Mouse (Mus musculus): Measurements from ENCODE around the gene Stard9.
"Not testable (repeated sequence)": the region's sequence is repeated elsewhere in the genome, so short reads cannot be mapped to it uniquely, and the experiment has no call there.

Stard9 gene

DNA sequence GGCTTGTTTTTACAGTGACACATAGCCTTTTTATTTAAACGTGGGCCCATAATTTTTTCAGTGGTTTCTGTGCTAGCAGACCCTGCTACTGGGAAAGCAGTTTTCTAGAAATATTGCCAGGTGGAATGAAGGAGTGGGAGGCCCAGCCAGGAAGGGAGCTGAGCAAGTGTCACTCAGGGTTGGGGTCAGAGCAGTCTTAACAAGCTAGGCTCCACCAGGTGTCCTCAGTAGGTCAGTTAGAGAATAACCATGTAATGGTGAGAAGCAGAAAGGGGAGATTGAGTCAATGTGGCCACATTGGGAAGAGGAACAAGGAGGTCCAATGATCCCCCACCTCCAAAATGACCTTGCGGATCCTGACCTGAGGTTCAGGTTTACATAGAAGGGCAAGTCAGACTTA, 25.8 kb downstream of the Stard9 start:
- no peak for DNase-seq (ENCODE audit: low spot score)

DNA sequence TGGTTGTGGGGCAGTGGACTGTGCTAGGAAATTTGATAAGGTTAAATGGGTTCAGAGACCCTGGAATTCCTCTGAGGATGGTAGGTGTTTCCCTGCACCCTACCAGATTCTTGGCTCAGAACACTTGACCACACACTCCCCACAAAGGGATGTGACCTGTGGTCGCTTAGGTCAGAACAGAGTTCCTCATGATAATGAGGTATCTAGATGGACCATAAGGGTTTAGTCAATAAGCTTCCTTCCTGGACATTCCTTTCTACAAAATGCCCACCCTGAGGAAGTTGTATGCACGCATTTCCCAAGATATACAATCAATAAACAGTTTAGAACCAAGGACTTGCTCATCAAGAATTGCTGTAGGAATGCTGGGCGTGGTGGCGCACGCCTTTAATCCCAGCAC, 27.0 kb downstream of the Stard9 start:
- no peak for DNase-seq (ENCODE audit: low spot score)

DNA sequence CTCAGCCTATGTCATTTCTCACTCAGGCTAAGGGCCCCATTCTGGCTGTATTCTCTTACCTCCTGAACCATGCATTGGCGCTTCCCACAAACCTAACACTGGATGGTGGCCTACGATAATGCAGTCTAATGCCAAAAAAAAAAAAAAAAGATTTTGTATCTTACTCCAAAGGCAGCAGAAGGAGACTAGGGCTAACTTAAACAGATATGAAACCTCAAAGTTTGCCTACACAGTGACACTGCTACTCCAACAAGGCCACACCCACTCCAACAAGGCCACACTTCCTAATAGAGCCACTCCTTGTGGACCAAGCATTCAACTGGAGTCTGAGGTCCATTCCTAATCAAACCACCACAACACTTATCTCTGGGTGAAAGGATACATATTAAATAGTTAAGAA, 27.8 kb downstream of the Stard9 start:
- DNase-seq (ENCODE audit: low spot score), result no peak

DNA sequence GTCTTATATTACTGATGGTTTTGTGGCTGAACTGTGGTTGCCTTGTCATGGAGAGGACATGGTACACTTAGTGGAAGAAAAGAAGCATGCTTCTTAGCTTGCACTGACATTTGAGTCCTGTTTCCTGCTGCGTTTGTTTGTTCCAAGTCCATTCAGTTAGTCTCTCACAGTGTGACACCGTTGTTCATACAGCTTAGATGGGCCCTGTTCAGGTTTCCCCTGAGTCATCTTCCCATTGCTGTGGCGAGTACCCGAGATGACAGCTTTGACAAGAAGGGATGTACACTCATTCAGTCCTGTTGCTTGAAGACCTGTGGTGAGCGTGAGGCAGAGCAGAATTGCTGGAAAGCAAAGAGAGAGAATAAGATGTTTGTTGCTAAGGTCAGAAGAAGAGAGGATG, 29.6 kb downstream of the Stard9 start:
- DNase-seq (ENCODE audit: low spot score), result no peak

DNA sequence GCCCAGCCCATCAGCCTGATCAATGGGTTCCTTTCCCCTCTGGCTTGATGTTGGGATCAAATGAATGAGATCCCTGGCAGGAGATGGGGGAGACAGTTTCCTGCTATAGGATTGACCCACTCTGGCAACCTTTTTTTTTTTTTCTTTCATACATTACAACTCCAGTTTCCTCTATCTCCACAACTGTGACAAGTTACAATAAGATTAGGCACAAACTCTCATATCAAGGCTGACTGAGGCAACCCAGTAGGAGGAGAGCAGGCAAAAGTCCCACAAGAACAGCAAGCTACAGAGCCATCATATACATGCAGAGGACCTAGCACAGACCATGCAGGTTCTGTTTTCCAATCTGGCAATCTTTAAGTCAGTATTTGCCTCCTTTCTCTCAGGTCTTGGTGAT, 30.4 kb downstream of the Stard9 start:
- no peak for DNase-seq (ENCODE audit: low spot score)

DNA sequence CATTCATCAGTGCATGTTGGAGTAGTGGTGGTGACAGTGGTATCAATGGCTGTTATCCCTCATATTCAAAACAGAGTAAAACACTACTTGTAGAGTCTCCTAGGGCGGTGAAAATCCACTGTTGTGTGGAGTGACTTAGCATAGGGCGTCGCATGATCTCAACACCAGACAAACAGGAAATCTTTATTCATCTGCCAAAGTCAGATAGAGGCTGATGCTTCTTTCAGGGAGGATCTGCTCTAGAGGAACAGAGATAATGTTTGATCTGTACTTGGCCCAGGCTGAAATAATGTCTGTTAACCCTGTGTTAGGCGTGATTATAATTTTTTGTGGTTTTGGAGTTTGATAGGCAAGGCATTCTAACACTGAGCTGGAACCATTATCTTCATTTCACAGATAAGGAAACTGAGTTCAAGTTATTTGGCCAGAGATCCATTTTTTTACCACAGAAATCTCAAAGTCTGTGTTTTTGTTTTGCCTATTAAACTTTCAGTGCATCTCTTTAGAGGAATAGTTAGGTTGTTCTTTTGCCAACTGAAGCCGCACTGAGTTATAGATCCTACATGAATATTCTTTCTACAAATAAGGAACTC, 31.7 kb downstream of the Stard9 start:
- DNase-seq (ENCODE audit: low spot score), result no peak

DNA sequence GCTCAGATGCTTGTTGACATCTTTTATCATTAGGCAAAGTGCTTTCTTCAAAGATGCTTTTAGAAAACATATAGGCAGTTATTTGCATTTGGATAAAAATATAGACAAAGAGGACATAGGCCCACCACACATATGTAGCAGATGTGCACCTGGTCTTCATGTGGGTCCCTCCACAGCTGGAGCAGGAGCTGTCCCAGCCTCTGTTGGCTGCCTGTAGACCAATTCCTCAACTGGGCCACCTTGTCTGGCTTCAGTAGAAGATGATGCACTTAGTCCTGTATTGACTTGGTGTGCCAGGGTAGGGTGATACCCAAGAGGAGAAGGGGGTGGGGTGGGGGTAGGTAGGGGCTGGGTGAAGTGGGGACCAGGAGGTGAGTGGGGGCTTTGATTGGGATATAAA, 33.8 kb downstream of the Stard9 start:
- DNase-seq (ENCODE audit: low spot score), result no peak

DNA sequence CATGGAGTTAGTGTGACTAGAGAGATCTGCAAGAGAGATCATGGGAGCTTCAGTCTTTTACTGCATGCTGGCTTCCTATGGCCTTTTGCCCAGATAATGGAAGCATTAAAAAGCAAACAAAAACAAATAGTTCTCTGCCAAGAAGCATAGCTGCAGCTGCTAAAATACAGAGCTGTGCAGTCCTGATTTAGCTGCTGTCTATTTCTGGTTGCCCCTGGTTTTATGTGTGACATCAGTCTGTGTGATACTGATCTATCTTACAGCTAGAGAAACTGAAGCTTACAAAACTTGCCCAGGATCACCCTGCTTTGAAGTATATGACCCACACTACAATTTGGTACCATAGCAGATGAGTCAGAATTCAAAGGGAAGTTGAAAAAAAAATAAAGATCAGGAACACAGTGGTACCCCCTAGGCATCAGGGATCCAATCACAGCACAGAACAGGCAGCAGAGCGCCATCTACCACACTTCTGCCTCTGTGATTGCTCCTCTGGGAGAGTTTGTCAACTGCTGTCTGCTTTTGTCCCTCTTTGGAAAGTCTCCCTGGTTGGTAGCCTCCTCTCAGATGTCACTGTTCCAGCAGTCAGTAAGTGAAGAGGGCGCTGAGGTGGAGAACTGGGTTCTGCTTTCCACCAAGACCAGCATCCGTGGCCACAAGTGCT, 34.7 kb downstream of the Stard9 start:
- peak; percentile 11 for DNase-seq (ENCODE audit: low spot score)

DNA sequence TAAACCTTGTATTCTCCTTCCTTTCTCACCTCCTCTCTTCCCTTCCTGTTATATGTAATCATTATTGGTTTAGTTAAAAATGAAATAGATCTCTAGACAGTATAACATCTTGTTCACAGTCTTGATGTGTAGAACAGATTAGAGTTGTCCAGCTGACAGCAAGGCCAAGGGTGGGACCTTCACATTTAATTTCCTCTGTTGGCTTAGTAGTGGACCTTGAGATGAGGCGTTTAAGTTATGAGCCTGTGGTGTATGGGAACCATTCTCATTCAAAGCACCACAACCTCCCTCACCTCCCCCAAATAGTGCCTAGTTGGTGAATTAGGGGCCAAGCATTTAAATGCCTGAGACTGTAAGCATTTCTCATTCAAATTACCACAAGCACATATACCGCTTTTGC, 38.5 kb downstream of the Stard9 start:
- DNase-seq (ENCODE audit: low spot score), result no peak

DNA sequence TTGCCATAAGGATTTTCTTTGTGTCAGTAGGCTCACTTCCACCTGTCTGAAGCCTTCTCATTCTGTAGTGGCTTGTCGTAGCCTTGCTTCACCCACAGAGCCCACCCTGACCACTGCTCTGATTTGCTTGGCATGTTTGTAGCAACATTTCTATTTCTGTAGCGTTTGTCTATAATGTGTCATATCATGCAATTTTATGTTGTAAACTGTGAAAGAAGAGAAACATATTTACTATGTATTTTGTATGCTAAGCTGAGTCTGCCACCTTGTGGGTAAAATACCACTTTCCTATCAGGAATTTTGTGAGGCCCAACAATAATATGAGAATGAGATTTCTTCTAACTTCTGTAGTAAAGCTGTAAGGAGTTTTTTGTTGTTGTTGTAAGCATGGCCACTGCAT, 41.3 kb downstream of the Stard9 start:
- no peak for DNase-seq (ENCODE audit: low spot score)

DNA sequence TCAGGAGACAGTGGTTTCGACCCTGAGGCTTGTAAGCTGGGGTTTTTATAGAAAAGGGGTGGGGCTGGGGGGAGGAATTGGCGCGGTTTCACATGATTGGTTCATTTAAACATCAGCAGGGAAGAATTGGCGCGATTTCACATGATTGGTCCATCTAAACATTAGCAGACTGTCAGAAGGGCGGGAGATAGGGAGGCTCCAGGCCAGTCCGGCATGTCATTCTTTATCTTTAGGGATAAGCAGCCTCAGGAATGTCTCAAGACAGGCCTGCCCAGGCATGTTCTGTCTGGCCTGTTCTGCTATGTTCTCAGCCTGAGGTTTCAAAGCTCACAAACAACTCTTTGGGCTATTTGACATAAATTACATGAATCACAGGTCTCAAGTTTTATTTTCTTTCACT, 52.2 kb downstream of the Stard9 start:
- not testable (repeated sequence) for DNase-seq (ENCODE audit: low spot score)

DNA sequence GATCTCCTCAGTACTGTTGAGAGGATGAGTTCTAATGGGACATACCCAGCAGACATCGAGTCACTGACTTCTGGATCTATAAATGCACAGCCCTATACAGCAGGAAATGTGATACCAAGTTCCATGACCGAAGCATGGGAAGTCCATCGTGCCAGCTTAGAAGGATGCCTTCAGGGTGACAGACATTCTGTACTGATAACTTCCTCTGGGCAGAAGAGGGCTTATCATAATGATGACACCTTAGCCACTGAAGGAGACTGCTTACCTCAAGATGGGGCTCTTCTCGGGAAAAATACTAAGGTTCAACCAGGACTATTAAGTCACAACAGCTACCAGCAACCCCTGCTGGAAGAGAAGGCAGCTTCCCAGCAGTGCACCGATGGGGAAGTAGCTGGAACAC, 68.8 kb downstream of the Stard9 start:
- no peak for DNase-seq (ENCODE audit: low spot score)

DNA sequence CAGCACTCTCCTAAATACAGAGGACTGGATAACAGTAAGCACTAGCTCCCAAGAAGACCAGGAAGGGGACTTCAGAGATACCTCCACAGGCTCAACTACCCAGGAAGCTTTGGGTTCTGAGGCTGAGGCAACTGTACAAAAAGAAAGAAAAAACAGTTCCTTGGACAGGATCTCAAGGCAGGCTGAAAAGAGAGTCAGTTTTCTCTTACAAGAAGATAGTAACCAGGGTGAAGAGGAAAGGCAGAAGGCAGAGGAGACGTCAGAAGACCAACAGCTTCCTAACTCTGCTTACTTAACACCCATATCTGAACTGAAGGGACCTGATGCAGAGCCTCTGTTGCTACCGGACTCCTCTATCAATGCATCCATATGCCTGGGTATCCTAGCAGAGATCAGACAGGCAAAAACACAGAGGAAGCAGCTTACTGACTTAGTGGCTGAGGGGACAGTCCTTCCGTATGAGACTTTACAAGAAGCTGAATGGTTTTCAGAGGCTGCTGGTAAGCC, 71.5 kb downstream of the Stard9 start:
- no peak for DNase-seq (ENCODE audit: low spot score)

DNA sequence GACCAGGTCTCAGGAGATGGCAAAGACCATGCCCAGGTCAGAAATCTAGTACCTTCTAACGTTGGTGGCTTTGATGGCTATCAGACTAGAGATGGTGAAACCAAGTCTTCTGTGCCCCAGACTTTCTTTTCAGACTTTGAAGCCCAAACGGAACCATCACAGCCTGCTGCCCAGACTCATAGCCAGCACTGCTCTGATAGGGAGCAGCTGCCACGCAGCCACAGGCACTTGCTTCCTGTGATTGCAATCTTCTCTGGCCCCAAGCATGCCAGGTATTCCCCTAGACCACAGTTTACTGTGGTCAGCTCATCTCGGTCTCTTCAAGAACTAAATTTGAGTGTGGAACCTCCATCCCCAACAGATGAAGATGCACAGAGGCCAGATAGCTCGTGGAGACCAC, 73.8 kb downstream of the Stard9 start:
- DNase-seq (ENCODE audit: low spot score), result no peak

DNA sequence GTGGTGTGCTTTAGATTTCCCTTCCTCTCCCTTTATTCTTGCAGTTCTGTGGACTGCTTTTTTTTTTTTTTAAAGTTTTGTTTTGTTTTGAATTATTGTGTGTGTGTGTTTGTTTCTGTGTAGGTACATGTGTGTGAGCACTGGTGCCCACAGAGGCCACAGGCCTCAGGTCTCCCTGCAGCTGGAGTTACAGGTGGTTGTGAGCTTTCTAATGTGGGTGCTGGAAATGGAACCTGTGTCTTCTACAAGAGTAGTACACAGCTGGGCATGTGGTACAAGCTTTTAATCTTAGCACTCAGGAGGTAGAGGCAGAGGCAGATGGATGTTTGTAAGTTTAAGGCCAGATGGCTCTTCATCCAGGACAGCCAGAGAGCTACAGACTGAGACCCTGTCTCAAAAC, 78.1 kb downstream of the Stard9 start:
- DNase-seq (ENCODE audit: low spot score), result no peak

DNA sequence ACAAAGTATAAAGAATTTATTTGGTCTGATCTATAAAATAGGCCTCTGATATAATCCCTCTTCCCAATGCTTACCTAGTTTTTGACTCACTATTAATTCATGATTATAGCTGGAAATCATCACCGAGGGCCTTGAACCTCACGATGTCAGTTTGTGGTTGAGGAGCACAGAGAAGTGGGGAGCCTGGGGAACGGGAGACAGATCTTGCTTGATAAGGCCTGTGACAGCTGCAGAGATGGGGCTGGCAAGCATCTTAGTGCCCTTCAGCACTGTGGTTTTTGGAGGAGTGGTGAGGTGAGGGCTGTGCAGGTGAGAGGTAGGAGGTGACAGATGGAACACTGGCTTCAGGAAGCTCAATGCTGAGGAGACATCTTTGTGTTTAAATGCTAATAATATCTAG, 81.2 kb downstream of the Stard9 start:
- no peak for DNase-seq (ENCODE audit: low spot score)

DNA sequence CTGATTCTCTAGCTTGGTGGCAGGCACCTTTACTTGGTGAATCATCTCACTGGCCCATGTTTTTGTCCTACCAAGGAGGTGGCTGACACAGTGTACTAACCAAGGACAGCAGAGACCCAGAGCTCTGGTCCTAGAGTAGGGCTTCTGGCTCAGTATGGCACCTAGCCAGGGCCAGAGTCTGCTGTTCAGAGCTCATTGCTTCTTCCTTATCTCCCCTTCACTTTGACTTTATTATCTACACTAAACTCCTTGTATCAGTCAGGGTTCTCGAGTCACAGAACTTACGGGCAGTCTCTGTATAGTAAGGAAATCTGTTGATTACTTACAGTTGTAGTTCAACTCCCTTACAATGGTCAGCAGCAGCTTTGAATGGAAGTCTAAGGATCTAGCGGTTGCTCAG, 82.0 kb downstream of the Stard9 start:
- no peak for DNase-seq (ENCODE audit: low spot score)

DNA sequence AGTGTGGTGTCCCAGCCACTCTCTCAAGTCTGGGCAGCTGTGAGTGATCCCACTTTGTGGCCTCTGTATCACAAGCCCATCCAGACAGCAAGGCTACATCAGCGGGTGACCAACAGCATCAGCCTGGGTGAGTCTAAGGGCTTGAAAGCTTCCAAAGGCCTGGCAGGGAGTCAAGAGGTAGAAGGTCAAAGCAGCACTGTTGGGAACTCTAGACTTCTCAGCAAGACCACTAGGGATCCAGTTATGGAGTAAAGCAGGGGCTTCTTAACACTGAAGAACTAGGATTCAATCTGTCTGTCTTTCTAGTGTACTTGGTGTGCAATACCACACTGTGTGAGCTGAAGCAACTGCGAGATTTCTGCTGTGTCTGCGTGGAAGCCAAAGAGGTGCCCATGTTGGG, 84.5 kb downstream of the Stard9 start:
- no peak for DNase-seq (ENCODE audit: low spot score)

DNA sequence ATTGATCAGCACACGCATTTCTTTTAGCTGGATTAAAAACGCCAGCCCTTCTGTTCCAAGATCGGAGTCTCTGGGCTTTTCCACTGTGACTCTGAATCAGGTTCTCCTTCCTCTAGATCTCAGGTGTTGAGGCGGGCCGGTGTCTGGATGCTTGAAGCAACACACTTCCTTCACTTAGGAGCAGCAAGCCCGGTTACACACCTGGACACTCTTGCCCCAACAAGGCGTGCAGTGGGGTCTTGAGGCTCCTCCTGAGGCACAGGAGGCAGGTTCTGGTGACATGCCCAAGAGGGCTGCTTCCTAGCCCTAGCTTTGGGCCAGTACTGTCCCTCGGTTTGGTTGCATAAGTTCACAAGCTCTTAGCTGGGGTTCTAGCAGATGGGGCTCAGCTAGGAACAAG, 89.6 kb downstream of the Stard9 start:
- DNase-seq (ENCODE audit: low spot score), result no peak

DNA sequence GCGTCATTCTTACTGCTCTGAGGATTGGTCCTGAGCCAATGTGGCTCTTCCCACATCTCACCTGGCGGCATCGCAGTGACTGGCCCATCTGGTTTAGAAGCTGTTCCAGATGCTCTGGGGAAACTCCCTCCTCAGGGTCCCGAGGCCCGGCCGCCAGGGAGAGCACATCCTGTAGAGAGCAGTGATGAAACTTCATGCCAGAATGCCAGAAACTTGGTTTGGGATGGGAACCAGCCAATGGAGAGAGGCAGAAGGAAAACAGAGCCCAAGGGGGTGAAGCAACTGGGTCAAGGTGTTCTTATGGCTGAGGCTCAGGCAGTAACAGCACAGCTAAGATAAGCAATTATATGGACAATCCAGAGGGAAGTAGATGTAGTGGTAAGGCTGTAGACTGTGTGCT, 91.9 kb downstream of the Stard9 start:
- DNase-seq (ENCODE audit: low spot score), result no peak

DNA sequence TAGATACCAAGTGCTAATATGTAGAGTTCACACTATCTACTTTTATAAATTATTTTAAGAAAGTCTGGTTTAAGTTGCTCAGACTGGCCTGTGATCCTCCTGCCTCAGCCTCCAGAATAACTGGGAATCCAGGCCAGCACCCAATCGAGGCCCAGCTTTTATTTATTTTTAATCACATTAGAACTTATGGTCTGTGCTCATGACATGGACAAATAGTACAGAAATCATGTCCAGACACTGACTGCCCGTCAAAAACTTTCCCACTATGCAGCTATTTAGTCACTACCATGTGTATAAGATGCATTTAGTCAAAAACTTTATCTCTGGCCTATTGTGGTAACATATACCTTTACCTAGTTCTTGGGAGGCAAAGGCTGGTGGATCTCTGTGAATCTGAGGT, 93.0 kb downstream of the Stard9 start:
- no peak for DNase-seq (ENCODE audit: low spot score)

DNA sequence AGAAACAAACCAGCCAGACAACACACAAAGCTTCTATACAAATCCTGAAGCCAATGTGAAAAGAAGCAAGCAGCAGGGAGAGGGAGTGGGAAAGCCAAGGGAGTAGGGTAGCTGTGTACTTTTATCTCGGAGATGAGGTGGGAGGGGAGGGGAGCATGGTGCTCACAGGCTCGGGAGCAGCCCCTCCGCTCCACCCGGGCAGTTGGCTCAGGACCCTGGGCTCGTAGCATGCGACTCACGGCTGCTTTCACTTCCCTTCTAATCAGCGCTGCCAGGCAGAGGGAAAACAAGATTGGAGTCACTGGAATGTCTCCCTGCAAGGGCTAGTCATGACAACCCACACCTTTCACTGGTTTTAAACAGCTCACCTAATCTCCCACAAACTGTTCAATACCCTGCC, 93.6 kb downstream of the Stard9 start:
- peak; percentile 9 for DNase-seq (ENCODE audit: low spot score)

DNA sequence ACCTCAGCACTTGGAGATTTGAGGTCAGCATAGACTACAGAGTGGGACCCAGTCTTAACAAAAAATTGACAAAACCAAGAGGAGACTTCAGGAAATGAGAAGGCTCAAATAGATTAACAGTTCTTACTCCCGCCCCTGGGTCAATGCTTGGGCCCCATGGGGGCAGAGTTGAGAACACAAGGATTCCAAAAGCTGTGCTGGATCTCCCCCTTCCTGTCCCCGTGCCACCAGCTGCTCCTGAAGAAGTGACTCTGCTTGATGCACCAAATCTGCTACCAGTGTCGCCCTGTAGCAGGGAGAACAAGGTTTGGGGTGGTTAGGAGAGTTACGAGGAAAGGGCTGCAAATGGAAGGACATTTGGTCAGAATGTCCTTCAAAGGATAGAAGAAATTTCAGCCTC, 94.7 kb downstream of the Stard9 start:
- DNase-seq (ENCODE audit: low spot score), result no peak

DNA sequence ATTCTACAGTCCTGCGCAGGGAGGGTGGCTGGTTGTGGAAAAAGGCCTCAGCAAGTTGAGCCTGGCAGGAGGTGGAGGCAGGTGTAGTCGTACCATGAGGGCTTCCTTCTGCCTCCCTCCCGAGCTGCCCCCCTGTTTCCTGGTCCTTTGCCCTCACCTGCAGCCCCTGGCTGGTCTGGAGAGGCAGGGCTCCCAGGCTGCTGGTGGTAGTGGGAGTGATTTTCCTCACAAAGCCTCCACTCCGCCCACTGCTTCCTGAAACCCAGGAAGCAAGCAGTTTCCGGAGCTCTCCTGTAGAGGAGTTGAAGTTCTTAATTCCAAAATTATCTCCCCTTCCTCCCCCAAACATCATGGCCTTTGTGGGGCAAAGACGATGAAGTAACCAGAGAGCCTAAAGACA, 95.3 kb downstream of the Stard9 start:
- no peak for DNase-seq (ENCODE audit: low spot score)

All from layer of hippocampus, adult 11-12 months (tissue).